Mouse (Mus musculus): ENCODE data around the gene Tuba4a.

GRCm38 (mm10) chr1:75264091-75264880, 44.6 kb upstream of the Tuba4a start, which contains the start of gene Ptprn:
- TF ChIP-seq CTCF (IDR thresholded peaks at IDR 0.05; ENCODE audit: low read depth) (no peak), EP300 (IDR thresholded peaks at IDR 0.05; ENCODE audit: low read depth) (no peak)
